Mouse (Mus musculus): ENCODE results near the gene Cpeb4. TPM values are rescaled to one million over a fixed set of nuclear protein-coding genes. Genes with fewer than 3 reads are reported as not detected.

Cpeb4 gene
- polyA plus RNA-seq, 1 experiment from 2014 or later, result 10.2 TPM

GRCm38 (mm10) chr11:31935652-31936051 lies 63.6 kb downstream of the Cpeb4 start:
- WGBS, result 58% methylated on average over 4 of the region's 4 CpGs

GRCm38 (mm10) chr11:31936910-31937525 lies 65.0 kb downstream of the Cpeb4 start:
- no peak overlapping the region for H3K4me3 ChIP-seq (ENCODE audit: low read depth, low read length)
- no peak overlapping the region for H3K4me2 ChIP-seq (ENCODE audit: low read depth, low read length, severe bottlenecking)
- 0 out of 2 replicates have a peak, but pooled peaks cover 2% of the 10 kb centered on the region for H3K4me1 ChIP-seq (replicated peaks; ENCODE audit: control insufficient read depth, insufficient read depth, low read length)
- no peak for DNase-seq (ENCODE audit: low spot score)
- 90% methylated on average over 10 of the region's 10 CpGs for WGBS
- no peak overlapping the region for H3K9ac ChIP-seq (ENCODE audit: low read length)
- no peak overlapping the region for H3K27ac ChIP-seq (ENCODE audit: low read depth, low read length)
- ATAC-seq (replicated peaks; ENCODE audit: low FRiP score), result no peak
- H3K9me3 ChIP-seq (ENCODE audit: control insufficient read depth, low read length), result no peaks in the 10 kb centered on the region
- no peaks in the 10 kb centered on the region for H3K27me3 ChIP-seq (ENCODE audit: control insufficient read depth, insufficient read depth, low read length)
- H3K36me3 ChIP-seq (ENCODE audit: control insufficient read depth, insufficient read depth, low read length), result no peaks in the 10 kb centered on the region

More at GRCm38 (mm10) chr11:31935652-31936051, 63.6 kb downstream of the Cpeb4 start:
- DNase-seq (ENCODE audit: low spot score), result no peak
- H3K4me1 ChIP-seq (replicated peaks; ENCODE audit: control insufficient read depth, insufficient read depth, low read length), result no peaks in the 10 kb centered on the region
- H3K4me3 ChIP-seq (ENCODE audit: low read depth, low read length), result no peak overlapping the region
- H3K4me2 ChIP-seq (ENCODE audit: low read depth, low read length, severe bottlenecking), result no peak overlapping the region
- H3K27ac ChIP-seq (ENCODE audit: low read depth, low read length), result no peak overlapping the region
- no peak overlapping the region for H3K9ac ChIP-seq (ENCODE audit: low read length)
- H3K9me3 ChIP-seq (ENCODE audit: control insufficient read depth, low read length), result no peaks in the 10 kb centered on the region
- ATAC-seq (replicated peaks; ENCODE audit: low FRiP score), result no peak
- no peaks in the 10 kb centered on the region for H3K27me3 ChIP-seq (ENCODE audit: control insufficient read depth, insufficient read depth, low read length)
- no peaks in the 10 kb centered on the region for H3K36me3 ChIP-seq (ENCODE audit: control insufficient read depth, insufficient read depth, low read length)

DNA sequence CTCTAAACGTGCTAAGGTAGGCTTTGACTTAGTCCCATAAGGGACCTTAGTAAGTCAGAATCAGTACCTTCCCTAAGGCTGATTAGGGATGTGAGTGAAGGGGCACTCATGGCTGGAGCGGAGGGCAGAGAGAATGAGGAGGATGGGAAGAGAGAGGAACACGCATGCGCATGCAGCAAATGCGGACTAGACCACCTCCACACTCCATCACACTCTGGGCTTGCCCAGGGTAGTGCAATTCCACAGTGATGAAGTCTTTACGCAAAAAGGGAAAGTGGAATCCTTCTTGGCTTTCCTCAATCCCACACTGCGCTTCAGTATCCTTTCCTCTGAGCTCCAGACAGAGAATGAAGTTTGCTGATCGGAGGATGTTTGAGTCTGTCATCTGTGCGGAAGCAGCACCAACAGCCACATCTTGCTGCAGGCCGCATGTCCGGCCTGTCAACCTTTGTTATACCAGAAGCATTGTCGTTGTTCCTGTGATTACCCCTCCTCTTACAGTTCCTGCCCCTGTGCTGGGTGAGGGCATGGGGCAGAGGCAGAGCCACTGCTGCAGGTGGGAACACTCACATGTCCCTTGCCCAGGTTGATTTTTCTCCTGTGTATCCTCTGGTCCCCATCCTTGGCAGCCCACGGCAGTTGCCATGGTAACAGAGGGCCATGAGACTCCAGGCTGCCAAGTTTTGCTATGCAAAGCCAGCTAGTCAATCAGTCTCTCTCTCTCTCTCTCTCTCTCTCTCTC lies 69.1 kb downstream of the Cpeb4 start:
- no peaks in the 10 kb centered on the region for H3K9me3 ChIP-seq (ENCODE audit: control insufficient read depth, low read length)
- DNase-seq (ENCODE audit: low spot score) (peak; percentile 50), ATAC-seq (replicated peaks; ENCODE audit: low FRiP score) (0 out of 2 replicates have a peak, but pooled peaks have one; percentile 24)
- H3K27ac ChIP-seq (ENCODE audit: low read depth, low read length), result no peak overlapping the region
- no peaks in the 10 kb centered on the region for H3K36me3 ChIP-seq (ENCODE audit: control insufficient read depth, insufficient read depth, low read length)
- H3K4me1 ChIP-seq (replicated peaks; ENCODE audit: control insufficient read depth, insufficient read depth, low read length), result 0 out of 2 replicates have a peak, but pooled peaks cover 2% of the 10 kb centered on the region
- H3K4me3 ChIP-seq (ENCODE audit: low read depth, low read length), result no peak overlapping the region
- WGBS, result 80% methylated on average over 13 of the region's 13 CpGs
- H3K9ac ChIP-seq (ENCODE audit: low read length), result peak overlapping the region; percentile 12; the same call in 1 of the 2 replicates
- no peaks in the 10 kb centered on the region for H3K27me3 ChIP-seq (ENCODE audit: control insufficient read depth, insufficient read depth, low read length)
- no peak overlapping the region for H3K4me2 ChIP-seq (ENCODE audit: low read depth, low read length, severe bottlenecking)

DNA sequence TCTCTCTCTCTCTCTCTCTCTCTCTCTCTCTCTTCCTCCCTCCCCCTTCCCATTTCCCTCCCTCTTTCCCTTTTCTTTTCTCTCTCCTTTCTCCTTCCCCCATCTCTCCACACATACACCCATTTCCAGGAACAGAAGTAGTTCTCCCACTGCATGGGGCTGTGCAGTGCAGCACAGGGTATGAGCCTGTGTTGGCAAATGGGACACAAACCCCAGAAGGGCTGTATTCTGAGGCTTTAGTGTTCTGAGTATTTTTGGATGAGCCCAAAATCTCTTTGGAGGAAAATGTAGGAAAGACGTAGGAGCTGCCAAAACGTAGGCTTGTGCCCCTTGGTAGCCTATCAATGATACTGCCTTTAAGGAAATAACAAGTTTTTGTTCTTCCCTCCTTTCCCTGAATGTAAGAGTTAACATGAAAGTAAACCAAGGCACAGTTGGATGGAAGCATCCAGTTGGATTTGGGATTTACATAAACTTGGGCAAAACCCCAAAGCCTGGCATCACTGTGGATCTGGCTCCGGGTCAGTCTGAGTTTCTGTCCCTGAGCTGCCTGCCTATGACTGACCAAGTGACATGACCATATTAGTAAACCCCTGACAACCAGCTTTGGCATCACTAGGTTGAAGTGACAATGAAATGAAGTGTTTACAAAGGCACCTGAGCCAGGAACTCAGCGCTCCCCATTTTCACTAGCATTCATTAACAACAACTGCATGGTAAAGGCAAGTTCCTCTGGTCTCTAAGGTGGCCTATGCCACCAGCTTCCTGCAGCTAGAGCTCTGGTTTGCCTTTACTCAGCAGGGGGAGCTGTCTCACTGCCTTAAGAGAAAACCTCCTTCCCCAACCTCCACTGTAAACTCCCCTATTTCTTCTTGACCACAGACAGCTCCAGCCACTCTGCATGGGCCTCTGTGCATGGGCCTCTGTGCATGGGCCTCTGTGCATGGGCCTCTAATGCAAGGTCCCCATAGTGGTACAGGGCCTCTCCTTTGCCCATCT lies 69.9 kb downstream of the Cpeb4 start:
- no peak overlapping the region for H3K9ac ChIP-seq (ENCODE audit: low read length)
- no peak for DNase-seq (ENCODE audit: low spot score)
- no peak overlapping the region for H3K4me3 ChIP-seq (ENCODE audit: low read depth, low read length)
- H3K9me3 ChIP-seq (ENCODE audit: control insufficient read depth, low read length), result no peaks in the 10 kb centered on the region
- H3K4me1 ChIP-seq (replicated peaks; ENCODE audit: control insufficient read depth, insufficient read depth, low read length), result 0 out of 2 replicates have a peak, but pooled peaks cover 2% of the 10 kb centered on the region
- no peak for ATAC-seq (replicated peaks; ENCODE audit: low FRiP score)
- H3K27me3 ChIP-seq (ENCODE audit: control insufficient read depth, insufficient read depth, low read length), result no peaks in the 10 kb centered on the region
- WGBS, result 74% methylated on average over 4 of the region's 4 CpGs
- no peak overlapping the region for H3K4me2 ChIP-seq (ENCODE audit: low read depth, low read length, severe bottlenecking)
- no peaks in the 10 kb centered on the region for H3K36me3 ChIP-seq (ENCODE audit: control insufficient read depth, insufficient read depth, low read length)
- H3K27ac ChIP-seq (ENCODE audit: low read depth, low read length), result no peak overlapping the region

DNA sequence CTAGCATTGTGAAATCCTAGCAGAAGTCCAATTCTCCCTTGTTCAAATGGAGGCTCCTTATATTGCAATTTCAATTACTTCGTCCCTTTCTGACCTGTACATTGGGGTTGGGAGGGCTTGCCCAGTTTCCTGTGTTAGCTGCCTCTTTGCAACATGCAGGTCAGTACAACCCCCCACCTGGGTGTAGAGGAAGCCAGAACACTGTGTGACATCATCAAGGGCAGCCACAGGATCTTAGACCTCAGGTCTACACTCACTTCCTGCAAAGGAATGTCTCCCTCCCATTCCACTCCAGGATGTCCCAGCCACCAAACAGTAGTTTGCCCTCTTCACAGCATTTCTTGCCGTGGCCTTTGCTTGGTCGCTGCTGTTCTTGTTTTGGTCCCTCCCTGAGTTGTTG lies 73.5 kb downstream of the Cpeb4 start:
- ATAC-seq (replicated peaks; ENCODE audit: low FRiP score), result no peak
- DNase-seq (ENCODE audit: low spot score), result no peak
- Histone ChIP-seq H3K27me3 (ENCODE audit: control insufficient read depth, insufficient read depth, low read length) (no peaks in the 10 kb centered on the region), H3K27ac (ENCODE audit: low read depth, low read length) (no peak overlapping the region), H3K4me2 (ENCODE audit: low read depth, low read length, severe bottlenecking) (no peak overlapping the region), H3K4me3 (ENCODE audit: low read depth, low read length) (no peak overlapping the region), H3K4me1 (replicated peaks; ENCODE audit: control insufficient read depth, insufficient read depth, low read length) (peaks cover 8% of the 10 kb centered on the region; the same call in 1 of the 2 replicates), H3K9me3 (ENCODE audit: control insufficient read depth, low read length) (no peaks in the 10 kb centered on the region), H3K36me3 (ENCODE audit: control insufficient read depth, insufficient read depth, low read length) (no peaks in the 10 kb centered on the region), H3K9ac (ENCODE audit: low read length) (no peak overlapping the region)
- 82% methylated on average over 3 of the region's 3 CpGs for WGBS

DNA sequence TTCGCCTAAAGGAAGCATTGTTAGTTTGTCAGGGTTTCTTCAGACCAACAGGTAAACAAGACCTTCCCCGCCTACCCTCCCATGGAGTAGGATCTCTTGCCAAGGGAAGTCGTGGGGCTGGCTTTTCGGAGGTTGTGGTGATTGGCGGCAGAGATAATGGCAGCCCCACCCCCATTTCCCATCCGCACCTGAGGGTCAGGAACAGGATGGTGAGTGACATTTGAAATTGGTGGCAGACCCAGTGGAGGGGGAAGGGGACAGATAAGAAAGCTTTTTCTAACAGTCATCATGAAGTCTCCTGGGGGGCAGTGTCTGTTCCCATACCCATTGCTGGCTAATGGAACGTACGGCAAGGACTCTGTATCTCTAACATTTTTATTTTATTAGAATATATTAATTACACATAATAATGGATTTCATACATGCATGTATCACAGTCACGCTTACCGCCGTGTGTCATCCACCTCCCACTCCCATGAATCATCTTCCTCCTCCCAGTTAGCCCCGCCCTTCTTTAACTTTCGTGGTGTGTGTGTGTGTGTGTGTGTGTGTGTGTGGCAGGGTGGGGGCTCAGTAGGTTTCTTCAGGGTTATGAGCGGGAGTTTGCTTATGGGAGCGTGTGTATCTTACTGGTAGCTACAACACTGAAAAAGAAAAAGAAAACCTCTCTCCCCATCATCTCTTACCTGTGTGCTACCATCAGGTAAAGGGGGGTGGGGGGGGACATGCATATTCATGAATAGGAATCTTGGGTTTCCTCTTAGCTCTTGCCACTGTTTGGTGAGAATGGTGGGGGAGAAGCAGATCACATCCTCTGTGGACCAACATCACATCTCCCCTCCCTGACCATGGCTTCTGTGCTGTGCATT lies 76.7 kb downstream of the Cpeb4 start:
- ATAC-seq (replicated peaks; ENCODE audit: low FRiP score), result peak; percentile 74
- H3K27ac ChIP-seq (ENCODE audit: low read depth, low read length), result no peak overlapping the region
- no peaks in the 10 kb centered on the region for H3K27me3 ChIP-seq (ENCODE audit: control insufficient read depth, insufficient read depth, low read length)
- no peaks in the 10 kb centered on the region for H3K9me3 ChIP-seq (ENCODE audit: control insufficient read depth, low read length)
- WGBS, result 14% methylated on average over 15 of the region's 15 CpGs
- H3K9ac ChIP-seq (ENCODE audit: low read length), result peak overlapping the region; percentile 51
- H3K4me2 ChIP-seq (ENCODE audit: low read depth, low read length, severe bottlenecking), result peak overlapping the region; percentile 51
- no peak for DNase-seq (ENCODE audit: low spot score)
- peaks cover 5% of the 10 kb centered on the region; the same call in 1 of the 2 replicates for H3K4me1 ChIP-seq (replicated peaks; ENCODE audit: control insufficient read depth, insufficient read depth, low read length)
- peak overlapping the region; percentile 28 for H3K4me3 ChIP-seq (ENCODE audit: low read depth, low read length)
- H3K36me3 ChIP-seq (ENCODE audit: control insufficient read depth, insufficient read depth, low read length), result no peaks in the 10 kb centered on the region

DNA sequence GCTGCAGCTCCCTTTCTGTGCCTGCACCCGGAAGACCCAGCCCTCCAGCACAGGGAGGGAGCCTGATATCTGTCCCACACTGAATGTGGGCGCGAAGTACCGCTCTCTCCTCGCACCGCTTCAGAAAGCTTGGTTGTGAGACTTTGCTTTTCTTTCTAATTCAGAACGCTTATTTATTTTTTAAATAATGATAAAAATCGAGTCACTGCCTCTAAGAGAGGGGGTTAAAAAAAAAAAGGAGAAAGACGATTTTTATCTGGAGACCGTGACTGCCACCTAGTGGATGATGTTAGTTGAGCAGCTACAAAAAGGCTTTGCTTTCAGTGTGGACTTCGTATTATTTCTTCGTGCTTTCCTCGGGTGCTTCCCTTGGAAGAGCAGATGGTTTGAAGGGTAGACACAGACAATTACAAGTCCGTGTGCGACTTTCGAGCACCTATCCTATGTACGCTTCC lies 77.3 kb downstream of the Cpeb4 start:
- H3K27me3 ChIP-seq (ENCODE audit: control insufficient read depth, insufficient read depth, low read length), result no peaks in the 10 kb centered on the region
- ATAC-seq (replicated peaks; ENCODE audit: low FRiP score), result peak; percentile 80
- no peaks in the 10 kb centered on the region for H3K36me3 ChIP-seq (ENCODE audit: control insufficient read depth, insufficient read depth, low read length)
- no peak overlapping the region for H3K27ac ChIP-seq (ENCODE audit: low read depth, low read length)
- H3K4me1 ChIP-seq (replicated peaks; ENCODE audit: control insufficient read depth, insufficient read depth, low read length), result peaks cover 5% of the 10 kb centered on the region; the same call in 1 of the 2 replicates
- peak overlapping the region; percentile 51 for H3K4me2 ChIP-seq (ENCODE audit: low read depth, low read length, severe bottlenecking)
- H3K4me3 ChIP-seq (ENCODE audit: low read depth, low read length), result peak overlapping the region; percentile 28
- DNase-seq (ENCODE audit: low spot score), result peak; percentile 78
- H3K9me3 ChIP-seq (ENCODE audit: control insufficient read depth, low read length), result no peaks in the 10 kb centered on the region
- peak overlapping the region; percentile 51 for H3K9ac ChIP-seq (ENCODE audit: low read length)
- WGBS, result under 1% methylated on average over 17 of the region's 17 CpGs
